Mouse (Mus musculus): ENCODE data around the gene Dusp5. TPM values are rescaled to one million over a fixed set of nuclear protein-coding genes. Genes with fewer than 3 reads are reported as not detected.

Gene Dusp5
- polyA plus RNA-seq, 1 experiment: 22.5 TPM

DNA sequence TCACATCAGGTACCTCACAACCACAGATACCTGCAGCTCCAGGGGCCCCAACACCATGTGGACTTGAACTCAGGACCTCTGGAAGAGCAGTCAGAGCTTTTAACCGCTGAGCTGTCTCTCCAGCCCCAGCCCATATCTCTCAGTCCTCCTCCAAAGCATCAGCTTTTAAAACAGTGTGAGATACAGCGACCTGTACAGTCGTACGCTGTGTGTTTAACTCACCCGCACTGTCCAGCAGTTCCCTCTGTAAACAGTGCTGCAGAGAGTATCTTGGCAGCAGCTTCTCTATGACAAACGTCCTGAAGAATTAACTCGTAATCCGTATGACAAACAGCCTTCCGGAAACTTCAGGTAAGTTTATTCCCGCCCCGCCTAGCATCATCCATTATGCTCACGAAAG, 43.7 kb downstream of the Dusp5 start:
- H3K79me2 ChIP-seq (ENCODE audit: control insufficient read depth, insufficient read depth): no peaks in the 10 kb centered on the region
- no peaks in the 10 kb centered on the region for H3K27me3 ChIP-seq (ENCODE audit: control insufficient read depth, insufficient read depth, insufficient read length)
- no peak for TF ChIP-seq CEBPB (IDR thresholded peaks at IDR 0.05; ENCODE audit: low read depth)
- no peak for TF ChIP-seq MAX (IDR thresholded peaks at IDR 0.05)
- no peak for TF ChIP-seq MYOD1 (IDR thresholded peaks at IDR 0.05; ENCODE audit: control insufficient read depth, insufficient read length, low read depth)
- no peak for TF ChIP-seq MYOG (IDR thresholded peaks at IDR 0.05; ENCODE audit: control insufficient read depth, extremely low read depth, insufficient read length)
- no peak for TF ChIP-seq USF1 (IDR thresholded peaks at IDR 0.05; ENCODE audit: low read depth)
- TF ChIP-seq CTCF (IDR thresholded peaks at IDR 0.05; ENCODE audit: control insufficient read depth, insufficient read depth, insufficient read length): no peak
- TF ChIP-seq FOSL1 (IDR thresholded peaks at IDR 0.05; ENCODE audit: insufficient read depth, low read length, poor library complexity, severe bottlenecking): no peak
- H3ac ChIP-seq (ENCODE audit: control insufficient read depth, insufficient read length, low read depth): no peak overlapping the region
- no peaks in the 10 kb centered on the region for H3K36me3 ChIP-seq (ENCODE audit: control insufficient read depth, insufficient read depth)
- no peak overlapping the region for H3K4me3 ChIP-seq (ENCODE audit: insufficient read depth, poor library complexity, severe bottlenecking)
- H3K79me3 ChIP-seq (ENCODE audit: low read depth): no peaks in the 10 kb centered on the region

DNA sequence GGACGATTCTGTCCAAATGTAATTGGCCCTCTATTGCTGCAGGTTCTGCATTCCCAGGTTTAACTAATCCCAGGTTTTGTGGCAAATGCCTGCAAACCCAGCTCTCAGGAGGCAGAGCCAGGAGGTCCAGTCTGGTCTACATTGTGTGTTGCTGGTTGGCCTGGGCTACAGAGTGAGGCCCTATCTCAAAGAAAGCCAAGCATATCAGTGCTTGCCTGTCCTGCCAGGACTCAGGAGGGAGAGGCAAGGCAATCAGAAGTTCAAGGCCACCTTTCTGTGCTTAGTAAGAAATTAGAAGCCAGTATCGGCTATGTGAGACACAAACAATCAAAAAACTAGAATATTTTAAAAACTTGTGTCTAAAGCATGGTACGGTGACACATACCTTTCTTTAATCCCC, 44.2 kb downstream of the Dusp5 start:
- Histone ChIP-seq H3K27me3 (ENCODE audit: control insufficient read depth, insufficient read depth, insufficient read length) (no peaks in the 10 kb centered on the region), H3K36me3 (ENCODE audit: control insufficient read depth, insufficient read depth) (no peaks in the 10 kb centered on the region), H3K4me3 (ENCODE audit: insufficient read depth, poor library complexity, severe bottlenecking) (no peak overlapping the region), H3ac (ENCODE audit: control insufficient read depth, insufficient read length, low read depth) (no peak overlapping the region), H3K79me3 (ENCODE audit: low read depth) (no peaks in the 10 kb centered on the region), H3K79me2 (ENCODE audit: control insufficient read depth, insufficient read depth) (no peaks in the 10 kb centered on the region)
- TF ChIP-seq MYOG (IDR thresholded peaks at IDR 0.05; ENCODE audit: control insufficient read depth, extremely low read depth, insufficient read length): no peak
- no peak for TF ChIP-seq CEBPB (IDR thresholded peaks at IDR 0.05; ENCODE audit: low read depth)
- no peak for TF ChIP-seq USF1 (IDR thresholded peaks at IDR 0.05; ENCODE audit: low read depth)
- no peak for TF ChIP-seq MAX (IDR thresholded peaks at IDR 0.05)
- no peak for TF ChIP-seq MYOD1 (IDR thresholded peaks at IDR 0.05; ENCODE audit: control insufficient read depth, insufficient read length, low read depth)
- no peak for TF ChIP-seq FOSL1 (IDR thresholded peaks at IDR 0.05; ENCODE audit: insufficient read depth, low read length, poor library complexity, severe bottlenecking)
- no peak for TF ChIP-seq CTCF (IDR thresholded peaks at IDR 0.05; ENCODE audit: control insufficient read depth, insufficient read depth, insufficient read length)

DNA sequence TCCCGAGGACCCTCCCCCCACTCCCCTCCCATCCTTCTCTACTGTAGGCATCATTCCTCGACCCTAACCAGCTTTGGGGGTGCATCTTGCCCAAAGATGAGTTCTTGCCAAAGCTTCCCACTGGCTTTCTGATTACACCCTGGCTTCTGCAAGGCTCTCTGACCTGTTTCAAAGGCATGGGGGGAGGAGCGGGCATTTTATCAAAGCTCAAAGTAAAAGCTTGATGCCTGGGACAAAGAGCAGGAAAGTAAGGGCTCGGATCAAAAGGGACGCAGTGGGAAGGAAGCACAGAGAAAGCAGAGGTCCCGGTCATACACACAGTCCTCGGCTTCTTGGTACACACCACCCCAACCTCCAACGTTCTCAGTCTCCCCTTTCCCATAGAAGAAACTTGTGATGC, 45.2 kb downstream of the Dusp5 start:
- TF ChIP-seq MYOG (IDR thresholded peaks at IDR 0.05; ENCODE audit: control insufficient read depth, extremely low read depth, insufficient read length): no peak
- TF ChIP-seq MAX (IDR thresholded peaks at IDR 0.05): no peak
- no peak for TF ChIP-seq MYOD1 (IDR thresholded peaks at IDR 0.05; ENCODE audit: control insufficient read depth, insufficient read length, low read depth)
- no peak for TF ChIP-seq CTCF (IDR thresholded peaks at IDR 0.05; ENCODE audit: control insufficient read depth, insufficient read depth, insufficient read length)
- TF ChIP-seq FOSL1 (IDR thresholded peaks at IDR 0.05; ENCODE audit: insufficient read depth, low read length, poor library complexity, severe bottlenecking): no peak
- Histone ChIP-seq H3K36me3 (ENCODE audit: control insufficient read depth, insufficient read depth) (no peaks in the 10 kb centered on the region), H3K79me2 (ENCODE audit: control insufficient read depth, insufficient read depth) (no peaks in the 10 kb centered on the region), H3K4me3 (ENCODE audit: insufficient read depth, poor library complexity, severe bottlenecking) (no peak overlapping the region), H3K79me3 (ENCODE audit: low read depth) (no peaks in the 10 kb centered on the region), H3ac (ENCODE audit: control insufficient read depth, insufficient read length, low read depth) (no peak overlapping the region), H3K27me3 (ENCODE audit: control insufficient read depth, insufficient read depth, insufficient read length) (no peaks in the 10 kb centered on the region)

DNA sequence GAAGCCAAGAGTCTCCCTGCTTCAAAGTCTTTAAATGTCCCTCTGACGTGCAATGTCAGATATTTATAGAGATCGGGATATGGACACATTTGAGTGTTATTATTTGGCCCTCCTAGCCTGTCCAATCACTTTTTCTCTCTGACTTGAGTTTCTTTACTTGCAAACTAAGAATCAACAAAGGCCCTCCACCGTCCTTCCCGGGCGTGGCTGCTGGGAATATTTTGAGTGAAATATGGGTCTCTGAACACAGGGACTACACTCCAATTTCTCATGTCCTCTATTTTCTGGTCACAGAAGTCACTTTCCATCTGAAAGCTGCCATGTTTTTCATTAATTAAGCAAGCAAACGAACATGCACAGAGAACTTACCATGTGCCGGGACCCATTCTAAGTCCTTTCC, 45.6 kb downstream of the Dusp5 start:
- Histone ChIP-seq H3K79me3 (ENCODE audit: low read depth) (no peaks in the 10 kb centered on the region), H3K36me3 (ENCODE audit: control insufficient read depth, insufficient read depth) (no peaks in the 10 kb centered on the region), H3K27me3 (ENCODE audit: control insufficient read depth, insufficient read depth, insufficient read length) (no peaks in the 10 kb centered on the region), H3K79me2 (ENCODE audit: control insufficient read depth, insufficient read depth) (no peaks in the 10 kb centered on the region), H3K4me3 (ENCODE audit: insufficient read depth, poor library complexity, severe bottlenecking) (no peak overlapping the region), H3ac (ENCODE audit: control insufficient read depth, insufficient read length, low read depth) (no peak overlapping the region)
- no peak for TF ChIP-seq CTCF (IDR thresholded peaks at IDR 0.05; ENCODE audit: control insufficient read depth, insufficient read depth, insufficient read length)
- TF ChIP-seq MAX (IDR thresholded peaks at IDR 0.05): no peak
- TF ChIP-seq MYOG (IDR thresholded peaks at IDR 0.05; ENCODE audit: control insufficient read depth, extremely low read depth, insufficient read length): no peak
- no peak for TF ChIP-seq FOSL1 (IDR thresholded peaks at IDR 0.05; ENCODE audit: insufficient read depth, low read length, poor library complexity, severe bottlenecking)
- no peak for TF ChIP-seq CEBPB (IDR thresholded peaks at IDR 0.05; ENCODE audit: low read depth)
- TF ChIP-seq MYOD1 (IDR thresholded peaks at IDR 0.05; ENCODE audit: control insufficient read depth, insufficient read length, low read depth): no peak
- TF ChIP-seq USF1 (IDR thresholded peaks at IDR 0.05; ENCODE audit: low read depth): no peak

DNA sequence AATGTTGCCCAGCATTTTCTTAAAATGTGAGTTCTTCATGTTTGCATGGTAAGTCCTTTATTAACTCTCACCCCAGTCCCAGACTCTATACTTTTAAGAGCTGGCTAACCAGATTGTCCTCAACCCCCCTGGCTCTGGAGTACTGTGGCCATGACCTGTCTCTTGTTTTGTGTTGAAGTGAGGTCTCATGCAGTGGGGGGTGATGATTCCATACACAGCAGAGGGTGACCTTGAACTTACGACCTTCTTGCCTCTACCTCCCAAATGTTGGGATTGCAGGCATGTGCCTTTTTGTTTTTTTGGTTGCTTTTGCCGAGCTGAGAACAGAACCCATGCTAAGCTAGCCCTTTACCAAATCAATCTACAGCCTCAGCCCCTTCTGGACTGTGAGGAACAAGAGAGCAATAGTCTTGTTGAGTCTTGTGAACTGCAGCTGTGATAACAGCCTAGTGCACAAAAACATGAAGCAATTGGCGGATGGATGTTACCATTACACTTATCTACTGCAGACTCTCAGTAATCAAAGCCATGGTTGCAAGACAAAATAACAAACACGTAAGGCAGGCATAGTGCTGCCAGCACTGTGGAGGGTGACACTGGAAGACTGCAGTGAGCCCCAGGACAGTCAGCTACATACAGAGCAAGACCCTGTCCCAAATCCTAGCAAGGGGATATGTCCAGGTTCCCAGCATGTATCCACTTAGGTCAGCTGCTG, 46.5 kb downstream of the Dusp5 start:
- Histone ChIP-seq H3K27me3 (ENCODE audit: control insufficient read depth, insufficient read depth, insufficient read length) (no peaks in the 10 kb centered on the region), H3K79me2 (ENCODE audit: control insufficient read depth, insufficient read depth) (no peaks in the 10 kb centered on the region), H3K79me3 (ENCODE audit: low read depth) (no peaks in the 10 kb centered on the region), H3K4me3 (ENCODE audit: insufficient read depth, poor library complexity, severe bottlenecking) (no peak overlapping the region), H3ac (ENCODE audit: control insufficient read depth, insufficient read length, low read depth) (no peak overlapping the region), H3K36me3 (ENCODE audit: control insufficient read depth, insufficient read depth) (no peaks in the 10 kb centered on the region)
- TF ChIP-seq USF1 (IDR thresholded peaks at IDR 0.05; ENCODE audit: low read depth) (no peak), MYOG (IDR thresholded peaks at IDR 0.05; ENCODE audit: control insufficient read depth, extremely low read depth, insufficient read length) (no peak)

DNA sequence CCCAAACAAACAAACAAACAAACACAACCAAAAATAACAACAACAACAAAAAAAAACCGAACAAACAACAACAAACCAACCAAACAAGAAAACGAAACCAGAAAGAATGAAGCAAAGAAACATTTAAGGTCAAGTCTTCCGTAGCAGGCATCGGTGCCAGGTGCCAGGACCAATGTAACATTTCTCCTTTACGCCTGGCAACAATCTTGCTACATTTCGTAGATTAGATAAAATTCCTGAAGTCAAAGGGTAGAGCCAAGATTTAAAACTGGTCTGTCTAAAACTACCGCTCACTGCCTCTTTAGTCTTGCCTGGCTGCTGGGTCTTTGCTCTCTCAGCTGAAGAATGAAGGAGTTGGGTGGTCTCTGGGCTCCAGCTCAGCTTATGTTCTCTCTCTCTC, 47.2 kb downstream of the Dusp5 start:
- Histone ChIP-seq H3K79me3 (ENCODE audit: low read depth) (no peaks in the 10 kb centered on the region), H3K79me2 (ENCODE audit: control insufficient read depth, insufficient read depth) (no peaks in the 10 kb centered on the region), H3K36me3 (ENCODE audit: control insufficient read depth, insufficient read depth) (no peaks in the 10 kb centered on the region), H3ac (ENCODE audit: control insufficient read depth, insufficient read length, low read depth) (no peak overlapping the region), H3K27me3 (ENCODE audit: control insufficient read depth, insufficient read depth, insufficient read length) (no peaks in the 10 kb centered on the region), H3K4me3 (ENCODE audit: insufficient read depth, poor library complexity, severe bottlenecking) (no peak overlapping the region)
- TF ChIP-seq MAX (IDR thresholded peaks at IDR 0.05) (no peak), MYOG (IDR thresholded peaks at IDR 0.05; ENCODE audit: control insufficient read depth, extremely low read depth, insufficient read length) (no peak), CEBPB (IDR thresholded peaks at IDR 0.05; ENCODE audit: low read depth) (no peak), MYOD1 (IDR thresholded peaks at IDR 0.05; ENCODE audit: control insufficient read depth, insufficient read length, low read depth) (no peak), CTCF (IDR thresholded peaks at IDR 0.05; ENCODE audit: control insufficient read depth, insufficient read depth, insufficient read length) (no peak), USF1 (IDR thresholded peaks at IDR 0.05; ENCODE audit: low read depth) (no peak), FOSL1 (IDR thresholded peaks at IDR 0.05; ENCODE audit: insufficient read depth, low read length, poor library complexity, severe bottlenecking) (no peak)
